Mouse (Mus musculus) kidney, adult 10 weeks (tissue): Measurements from ENCODE around the gene Pomp. TPM values are rescaled to one million over a fixed set of nuclear protein-coding genes. Genes with fewer than 3 reads are reported as not detected.

Experiments used
- polyA plus RNA-seq: library from polyadenylated mRNA; stranded (reverse); fragments of 350-450 nt; fragmentation: Illumina TruSeq; extraction: RNeasy Lipid Tissue Mini Kit (QIAGEN cat#74804); gene quantifications from one replicate; pipeline ENCODE4 v1.2.3, GENCODE M21; 2014; ENCODE audit warnings: low read depth, low replicate concordance

Gene Pomp
- 50.3 TPM for polyA plus RNA-seq

GRCm38 (mm10) chr5:147860449-147861261 is at the start of gene Pomp:
Gene Pomp, plus strand, starts transcription at chr5:147860461.

GRCm38 (mm10) chr5:147894455-147895076 is 34.3 kb downstream of the Pomp start, which contains the start of gene Slc46a3:
Gene Slc46a3, minus strand, starts transcription at chr5:147894815.

Other genes starting within 250 kb of the Pomp start
- 38.4 TPM for gene Flt1, start 134.4 kb upstream of the Pomp start, polyA plus RNA-seq
- 11.0 TPM for gene Slc46a3, start 34.4 kb downstream of the Pomp start, polyA plus RNA-seq
- gene Mtus2, start 96.9 kb downstream of the Pomp start, polyA plus RNA-seq, result 0.73 TPM